Mouse (Mus musculus) MEL (cell line): Measurements from ENCODE around the gene Grk3. TPM values are rescaled to one million over a fixed set of nuclear protein-coding genes. Genes with fewer than 3 reads are reported as not detected.

Experiments used
- DNase-seq: peaks from one replicate; pipeline ENCODE4 v3.0.0; 2011; ENCODE audit warnings: low read depth, low spot score
- H3K27ac ChIP-seq: 2 replicates; pipeline ENCODE4 v1.5.1; 2012; ENCODE audit warnings: low read depth, mild to moderate bottlenecking, control low read depth, low read length, moderate library complexity; ENCODE audit not compliant: control insufficient read depth
- H3K27me3 ChIP-seq, 2 experiments: fragments of 150-350 bp in 1 of 2; sonication (generic) in 1 of 2; 2 replicates each; pipeline ENCODE4 v1.6.1; 2012; ENCODE audit warnings: low read length in 2 of 2, mild to moderate bottlenecking in 2 of 2, improper control_type of control experiment in 1 of 2, moderate library complexity in 1 of 2; ENCODE audit not compliant: insufficient read depth in 2 of 2, control insufficient read depth in 1 of 2
- H3K36me3 ChIP-seq, 2 experiments: 2 replicates each; pipeline ENCODE4 v1.6.1; 2012 to 2014; ENCODE audit warnings: low read length in 2 of 2, improper control_type of control experiment in 1 of 2, inconsistent platforms in 1 of 2, mild to moderate bottlenecking in 1 of 2; ENCODE audit not compliant: insufficient read depth in 2 of 2, control insufficient read depth in 1 of 2
- H3K4me1 ChIP-seq, 2 experiments: fragments of 150-350 bp in 1 of 2; sonication (generic) in 1 of 2; 2 replicates each; pipeline ENCODE4 v1.6.1; 2012; ENCODE audit warnings: low read length in 2 of 2, improper control_type of control experiment in 1 of 2, mild to moderate bottlenecking in 1 of 2; ENCODE audit not compliant: insufficient read depth in 2 of 2, control insufficient read depth in 1 of 2
- H3K4me3 ChIP-seq, 2 experiments: fragments of 150-350 bp in 1 of 2; sonication (generic) in 1 of 2; 2 replicates each; pipeline ENCODE4 v1.5.1; 2012; ENCODE audit warnings: low read depth in 2 of 2, low read length in 2 of 2, mild to moderate bottlenecking in 2 of 2, moderate library complexity in 2 of 2, control low read depth in 1 of 2, improper control_type of control experiment in 1 of 2; ENCODE audit not compliant: control insufficient read depth in 1 of 2, insufficient read depth in 1 of 2
- H3K79me2 ChIP-seq: 2 replicates; pipeline ENCODE4 v1.6.1; 2012; ENCODE audit warnings: mild to moderate bottlenecking, low read length, moderate library complexity; ENCODE audit not compliant: control insufficient read depth, poor library complexity, insufficient read depth
- H3K9ac ChIP-seq: 2 replicates; pipeline ENCODE4 v1.6.1; 2012; ENCODE audit warnings: low read depth, mild to moderate bottlenecking, control low read depth, low read length, moderate library complexity; ENCODE audit not compliant: control insufficient read depth, poor library complexity, severe bottlenecking
- H3K9me3 ChIP-seq: fragments of 150-350 bp; sonication (generic); replicated peaks from 2 replicates; pipeline ENCODE4 v1.6.1; 2012; ENCODE audit warnings: mild to moderate bottlenecking, low read length, improper control_type of control experiment, moderate library complexity; ENCODE audit not compliant: insufficient read depth
- CTCF ChIP-seq, 3 experiments: IDR thresholded peaks in 2 of 3; conservative IDR thresholded peaks in 1 of 3; 2 replicates each; pipeline ENCODE4 v1.5.1; 2011 to 2012; ENCODE audit warnings: low read length in 3 of 3, low read depth in 2 of 3, mild to moderate bottlenecking in 2 of 3, improper control_type of control experiment in 1 of 3, inconsistent platforms in 1 of 3, mixed read lengths in 1 of 3, moderate library complexity in 1 of 3; ENCODE audit not compliant: control insufficient read depth in 1 of 3, insufficient read depth in 1 of 3, poor library complexity in 1 of 3, severe bottlenecking in 1 of 3
- ELF1 ChIP-seq: IDR thresholded peaks from 2 replicates; pipeline ENCODE4 v1.6.1; 2014; ENCODE audit warnings: low read depth, mild to moderate bottlenecking, inconsistent platforms, low read length, improper control_type of control experiment, moderate library complexity
- EP300 ChIP-seq, 2 experiments: IDR thresholded peaks; 2 replicates each; pipeline ENCODE4 v1.6.1; 2011; ENCODE audit warnings: improper control_type of control experiment in 2 of 2, low read length in 2 of 2, low read depth in 1 of 2, mild to moderate bottlenecking in 1 of 2
- ETS1 ChIP-seq: IDR thresholded peaks from 2 replicates; pipeline ENCODE4 v1.6.1; 2012; ENCODE audit warnings: low read depth, mild to moderate bottlenecking, inconsistent platforms, low read length, improper control_type of control experiment, moderate library complexity
- JUND ChIP-seq: IDR thresholded peaks from 2 replicates; pipeline ENCODE4 v1.6.1; 2011; ENCODE audit warnings: low read depth, mild to moderate bottlenecking, improper control_type of control experiment, low read length
- KAT2A ChIP-seq: conservative IDR thresholded peaks from 2 replicates; pipeline ENCODE4 v1.6.1; 2012; ENCODE audit warnings: low read depth, low read length, improper control_type of control experiment, inconsistent platforms
- MAFK ChIP-seq: IDR thresholded peaks from 2 replicates; pipeline ENCODE4 v1.6.1; 2011; ENCODE audit warnings: low read depth, mild to moderate bottlenecking, low read length, improper control_type of control experiment, borderline replicate concordance
- MEF2A ChIP-seq: IDR thresholded peaks from 2 replicates; pipeline ENCODE4 v1.6.1; 2014; ENCODE audit warnings: low read depth, mild to moderate bottlenecking, inconsistent platforms, low read length, improper control_type of control experiment; ENCODE audit not compliant: poor library complexity, insufficient replicate concordance, severe bottlenecking; ENCODE audit errors: extremely low read depth
- MYB ChIP-seq: IDR thresholded peaks from 2 replicates; pipeline ENCODE4 v1.6.1; 2011; ENCODE audit warnings: mild to moderate bottlenecking, low read depth, low read length, improper control_type of control experiment
- MYC ChIP-seq: IDR thresholded peaks from 2 replicates; pipeline ENCODE4 v1.6.1; 2011; ENCODE audit warnings: low read depth, mild to moderate bottlenecking, low read length, improper control_type of control experiment, moderate library complexity
- NELFE ChIP-seq: IDR thresholded peaks from 2 replicates; pipeline ENCODE4 v1.6.1; 2011; ENCODE audit warnings: low read depth, low read length, improper control_type of control experiment
- SMC3 ChIP-seq: IDR thresholded peaks from 2 replicates; pipeline ENCODE4 v1.6.1; 2011; ENCODE audit warnings: low read depth, low read length, improper control_type of control experiment
- TBP ChIP-seq: IDR thresholded peaks from 2 replicates; pipeline ENCODE4 v1.8.0; 2011; ENCODE audit warnings: low read depth, low read length, improper control_type of control experiment
- USF1 ChIP-seq: IDR thresholded peaks from 2 replicates; pipeline ENCODE4 v1.6.1; 2014; ENCODE audit warnings: low read depth, mild to moderate bottlenecking, inconsistent platforms, low read length, improper control_type of control experiment, moderate library complexity
- ZKSCAN1 ChIP-seq: IDR thresholded peaks from 2 replicates; pipeline ENCODE4 v1.6.1; 2012; ENCODE audit warnings: low read depth, mild to moderate bottlenecking, inconsistent platforms, low read length, improper control_type of control experiment, moderate library complexity
- ZMIZ1 ChIP-seq: IDR thresholded peaks from 2 replicates; pipeline ENCODE4 v1.6.1; 2012; ENCODE audit warnings: low read depth, mild to moderate bottlenecking, inconsistent platforms, low read length, improper control_type of control experiment, moderate library complexity
- ZNF384 ChIP-seq: IDR thresholded peaks from 2 replicates; pipeline ENCODE4 v1.6.1; 2012; ENCODE audit warnings: low read depth, mild to moderate bottlenecking, inconsistent platforms, low read length, improper control_type of control experiment
- polyA plus RNA-seq, 2 experiments: library from polyadenylated mRNA; stranded (reverse) in 1 of 2; unstranded in 1 of 2; fragments of >175 nt in 1 of 2; fragments of >200 nt in 1 of 2; gene quantifications; 2 replicates each; pipeline versions ENCODE4 v1.2.1 to v1.2.4; 2012; ENCODE audit warnings: low replicate concordance in 2 of 2, low read depth in 1 of 2; ENCODE audit not compliant: insufficient read length in 2 of 2, insufficient read depth in 1 of 2, missing spikeins in 1 of 2
- total RNA-seq: library from RNA; depleted of rRNA; stranded (reverse); fragments of 300-350 nt; gene quantifications from 2 replicates; pipeline ENCODE4 v1.2.3, GENCODE M21; 2012

Gene Grk3
- total and polyA plus RNA-seq, 3 experiments, result not detected

DNA sequence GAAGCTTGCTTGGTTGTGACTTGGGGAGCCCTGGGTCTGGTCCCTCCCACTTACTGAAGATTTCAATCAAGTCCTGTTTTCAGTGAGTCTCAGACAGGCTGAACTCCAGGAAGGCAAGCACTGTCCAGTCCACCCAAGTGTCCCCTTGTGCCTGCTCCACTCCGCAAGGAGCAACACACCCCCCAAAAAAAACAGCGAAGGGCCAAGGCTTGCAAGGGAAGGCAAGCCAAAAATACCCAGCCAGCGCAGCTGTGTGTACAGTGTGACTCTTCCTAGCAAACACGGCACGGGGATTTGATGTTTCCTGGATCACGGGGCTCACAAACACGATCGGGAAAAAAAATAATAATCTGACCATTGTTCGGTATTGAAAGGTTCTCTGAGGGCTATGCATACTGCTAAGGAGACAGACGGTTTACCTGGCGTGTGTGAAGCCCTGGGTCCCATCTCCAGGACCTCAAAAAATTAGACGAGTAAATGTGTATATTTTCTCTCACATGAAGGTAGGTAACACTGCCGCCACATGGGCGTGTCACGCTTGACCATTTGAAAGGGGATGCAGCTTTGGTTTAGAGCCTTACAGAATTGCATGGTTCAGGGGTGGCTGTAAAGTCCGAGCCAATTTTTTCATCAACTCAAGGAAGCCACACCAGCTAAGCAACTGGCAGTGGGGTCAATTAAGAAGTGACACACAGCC is 1.3 kb downstream of the Grk3 start:
- no peaks in the 10 kb centered on the region for H3K36me3 ChIP-seq
- no peak overlapping the region for H3K9ac ChIP-seq
- no peaks in the 10 kb centered on the region for H3K79me2 ChIP-seq
- no peak for DNase-seq
- H3K4me1 ChIP-seq, result no peaks in the 10 kb centered on the region
- no peak overlapping the region for H3K4me3 ChIP-seq
- no peaks in the 10 kb centered on the region for H3K27me3 ChIP-seq
- TF ChIP-seq ELF1 (no peak), EP300 (IDR thresholded peaks at IDR 0.05; ENCODE audit: low read depth in 1 of 2, low read length in 2 of 2) (no peak), ZNF384 (no peak), CTCF (IDR thresholded peaks at IDR 0.05 in 2 of 3, conservative IDR thresholded peaks at IDR 0.05 in 1 of 3; ENCODE audit: control insufficient read depth in 1 of 3, insufficient read depth in 1 of 3, low read depth in 2 of 3, low read length in 3 of 3, poor library complexity in 1 of 3, severe bottlenecking in 1 of 3) (no peak)
- TF ChIP-seq, all 39 proteins: peak for 0
- Histone ChIP-seq H3K27ac (no peak overlapping the region), H3K9me3 (no peaks in the 10 kb centered on the region)

DNA sequence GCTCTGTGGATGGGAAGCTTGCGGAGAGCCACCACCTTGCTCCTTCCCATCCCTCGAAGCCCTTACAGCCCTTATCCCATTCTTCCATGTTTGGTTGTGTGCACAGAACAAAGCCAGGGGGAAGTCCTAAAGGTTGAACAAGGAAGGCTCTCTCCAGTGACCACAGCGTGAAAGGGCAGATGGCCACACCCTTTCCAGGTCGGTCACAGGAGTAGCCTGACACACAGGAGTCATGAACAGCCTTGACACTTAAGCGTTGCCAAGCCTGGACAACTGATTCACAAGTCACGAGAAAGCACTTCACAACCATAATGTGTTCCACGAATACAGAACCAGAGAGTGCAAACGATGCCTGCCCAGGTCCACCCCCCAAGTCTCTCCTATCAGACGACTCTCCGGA is 3.7 kb downstream of the Grk3 start:
- H3K9me3 ChIP-seq, result no peaks in the 10 kb centered on the region
- H3K27me3 ChIP-seq, result no peaks in the 10 kb centered on the region
- no peak for DNase-seq
- no peak overlapping the region for H3K4me3 ChIP-seq
- no peaks in the 10 kb centered on the region for H3K4me1 ChIP-seq
- H3K9ac ChIP-seq, result no peak overlapping the region
- no peak overlapping the region for H3K27ac ChIP-seq
- no peaks in the 10 kb centered on the region for H3K36me3 ChIP-seq
- no peaks in the 10 kb centered on the region for H3K79me2 ChIP-seq
- TF ChIP-seq MEF2A (no peak), JUND (no peak), ZMIZ1 (no peak), TBP (no peak), MAFK (no peak)
- TF ChIP-seq, all 39 proteins: peak for 0

DNA sequence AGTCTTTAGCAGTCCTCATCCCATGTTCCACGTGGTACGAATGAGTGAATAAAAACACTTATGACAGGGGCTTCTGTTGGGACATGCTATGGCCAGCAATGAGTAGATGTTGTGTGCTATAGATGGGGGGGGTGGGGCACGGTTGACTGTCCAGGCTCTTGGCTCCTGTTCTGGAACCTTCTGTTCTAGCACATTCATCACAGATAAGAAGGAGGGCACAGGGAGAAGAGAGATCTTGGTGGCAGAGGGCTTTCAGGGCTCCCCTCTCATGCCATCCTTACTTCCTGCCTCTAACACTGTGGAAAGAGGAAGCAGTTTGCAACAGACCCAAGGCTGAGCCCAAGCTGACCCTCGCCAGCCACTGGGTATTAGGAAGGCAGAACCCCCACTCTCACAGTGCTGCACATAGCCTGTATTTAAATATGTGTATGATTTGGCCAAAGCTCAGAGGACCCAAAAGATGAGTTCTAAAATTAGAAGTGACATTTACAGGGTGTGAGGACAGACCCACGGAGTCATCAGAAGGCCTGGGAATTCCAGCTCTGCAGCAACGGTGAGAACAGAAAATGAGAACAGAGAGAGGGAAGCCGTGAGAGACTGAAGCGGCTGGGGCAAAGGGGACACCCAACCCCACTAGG is 6.3 kb downstream of the Grk3 start:
- no peaks in the 10 kb centered on the region for H3K4me1 ChIP-seq
- no peak for TF ChIP-seq KAT2A
- no peak for TF ChIP-seq MYC
- no peak for TF ChIP-seq MYB
- no peak for TF ChIP-seq ZKSCAN1
- no peak for TF ChIP-seq ETS1
- TF ChIP-seq MEF2A, result no peak
- no peak for TF ChIP-seq USF1
- no peak for TF ChIP-seq NELFE
- no peak for TF ChIP-seq SMC3
- TF ChIP-seq, all 39 proteins: peak for 0
- DNase-seq, result no peak
- H3K27ac ChIP-seq, result no peak overlapping the region
- no peaks in the 10 kb centered on the region for H3K9me3 ChIP-seq
- H3K27me3 ChIP-seq, result no peaks in the 10 kb centered on the region
- H3K79me2 ChIP-seq, result no peaks in the 10 kb centered on the region
- no peak overlapping the region for H3K9ac ChIP-seq
- H3K4me3 ChIP-seq, result no peak overlapping the region
- no peaks in the 10 kb centered on the region for H3K36me3 ChIP-seq
